Mouse (Mus musculus) layer of hippocampus, adult 11-12 months (tissue): ENCODE results near the gene Gm9958.

Experiments
- DNase-seq: peaks from one replicate; pipeline ENCODE4 v3.0.0; 2022; ENCODE audit warnings: low spot score

Gm9958 gene

DNA sequence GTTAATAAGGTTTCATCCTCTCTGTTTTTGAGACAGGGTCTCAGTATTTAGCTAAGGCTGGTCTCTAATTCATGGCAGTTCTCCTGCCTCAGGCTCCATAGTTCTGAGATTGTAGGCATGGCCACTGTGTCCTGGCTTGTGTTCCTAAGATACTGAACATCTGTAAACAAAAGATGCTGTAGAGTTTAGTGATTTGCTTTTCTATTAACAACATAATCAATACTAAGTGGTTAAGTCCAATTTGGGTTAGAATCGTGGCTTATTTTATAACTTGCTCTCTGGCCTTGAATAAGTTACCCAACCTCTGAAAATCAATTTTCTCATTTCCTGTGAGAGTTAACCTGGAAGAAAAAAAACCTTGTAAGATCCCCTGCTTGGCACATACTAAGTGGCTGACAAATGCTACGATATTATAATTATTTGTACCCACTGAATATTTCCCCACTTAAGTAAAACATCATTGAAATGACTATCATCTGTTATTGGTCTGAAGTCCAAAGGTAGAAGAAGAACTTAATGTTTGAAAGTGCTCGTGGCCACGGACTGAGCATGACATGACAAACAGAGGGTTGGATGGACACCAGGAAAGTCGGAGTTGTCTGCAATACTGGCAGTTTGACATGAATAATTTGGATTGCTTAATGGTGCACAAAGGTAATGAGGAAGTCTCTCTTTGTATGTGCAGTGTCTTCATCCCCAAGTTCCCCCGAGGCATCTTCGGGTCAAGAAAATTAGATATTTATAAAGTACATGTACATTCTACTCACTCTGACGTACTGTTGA lies 47.3 kb downstream of the Gm9958 start:
- no peak for DNase-seq

DNA sequence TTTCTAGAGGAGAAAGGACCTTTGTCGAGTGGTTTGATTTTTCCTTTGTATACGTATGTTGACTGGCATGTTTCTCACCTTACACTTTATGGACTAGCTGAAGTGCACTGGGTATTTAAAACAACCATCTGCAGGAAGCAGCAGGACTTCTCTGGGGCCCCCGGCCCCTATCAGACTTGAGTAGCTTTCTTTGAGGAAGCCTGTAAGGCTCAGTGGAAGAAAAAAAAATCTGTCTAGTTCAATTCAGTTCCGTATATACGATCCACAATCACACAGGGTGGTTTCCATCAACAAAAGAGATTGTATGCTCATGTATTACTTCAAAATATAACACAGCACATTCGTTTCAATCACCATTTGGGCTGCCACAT lies 47.9 kb downstream of the Gm9958 start:
- no peak for DNase-seq
